Mouse (Mus musculus) heart, embryonic 13.5 days (tissue): ENCODE measurements around the gene Arl2bp. TPM values are rescaled to one million over a fixed set of nuclear protein-coding genes. Genes with fewer than 3 reads are reported as not detected.
A peak's percentile ranks its signal among the peaks of the same experiment; 100 is the strongest.

Experiments
- ATAC-seq: fragments of 200-750 bp; cut with Nextera tagmentation; 2 replicates; pipeline ENCODE4 v1.8.0; 2017; ENCODE audit warnings: moderate TSS enrichment; ENCODE audit not compliant: insufficient number of reproducible peaks, low FRiP score, low TSS enrichment; ENCODE audit errors: extremely low read depth
- H3K27ac ChIP-seq: fragments of 300-500 bp; sonication (generic); replicated peaks from 2 replicates; pipeline ENCODE4 v1.5.1; 2015; ENCODE audit warnings: moderate library complexity, mild to moderate bottlenecking, inconsistent platforms
- H3K27me3 ChIP-seq: fragments of 300-500 bp; sonication (generic); replicated peaks from 2 replicates; pipeline ENCODE4 v1.6.1; 2015; ENCODE audit warnings: mild to moderate bottlenecking, inconsistent platforms
- H3K36me3 ChIP-seq: fragments of 300-500 bp; sonication (generic); 2 replicates; pipeline ENCODE4 v1.6.1; 2015; ENCODE audit warnings: mild to moderate bottlenecking, inconsistent platforms
- H3K4me1 ChIP-seq: fragments of 300-500 bp; sonication (generic); 2 replicates; pipeline ENCODE4 v1.6.1; 2015; ENCODE audit warnings: inconsistent platforms
- H3K4me2 ChIP-seq: fragments of 300-500 bp; sonication (generic); 2 replicates; pipeline ENCODE4 v1.6.1; 2015; ENCODE audit warnings: inconsistent platforms, mild to moderate bottlenecking, moderate library complexity
- H3K4me3 ChIP-seq: fragments of 300-500 bp; sonication (generic); 2 replicates; pipeline ENCODE4 v1.5.1; 2015; ENCODE audit warnings: moderate library complexity, mild to moderate bottlenecking, inconsistent platforms
- H3K9ac ChIP-seq: fragments of 300-500 bp; sonication (generic); 2 replicates; pipeline ENCODE4 v1.6.1; 2015; ENCODE audit warnings: inconsistent platforms, mild to moderate bottlenecking, moderate library complexity
- H3K9me3 ChIP-seq: fragments of 300-500 bp; sonication (generic); 2 replicates; pipeline ENCODE4 v1.6.1; 2016; ENCODE audit warnings: inconsistent platforms
- WGBS: fragments of 180-500 bp; shearing (Covaris S2); methylation state at CpG from one replicate; pipeline ENCODE4 v1.1.7; 2015; ENCODE audit warnings: mixed read lengths; 5-methylcytosine and 5-hydroxymethylcytosine counted together
- polyA plus RNA-seq: library from polyadenylated mRNA; unstranded; fragments of >200 nt; fragmentation: Nextera tagmentation; extraction: Ambion mirVana; gene quantifications from 2 replicates; pipeline ENCODE4 v1.2.1, GENCODE M21; 2015

The Arl2bp gene
- polyA plus RNA-seq, 1 experiment from 2014 or later: 131 TPM

GRCm38 (mm10) chr8:94695994-94696384, 29.6 kb downstream of the Arl2bp start, which contains the start of gene Pllp:
Pllp (minus strand) TSS chr8:94696278.
- H3K4me2 ChIP-seq: peak within 1 kb of the TSS; percentile 79
- H3K4me1 ChIP-seq: peaks cover 15% of the 10 kb centered on the region
- peak within 1 kb of the TSS; percentile 53 for H3K4me3 ChIP-seq
- no peak for ATAC-seq
- H3K27me3 ChIP-seq: peaks cover 77% of the 10 kb centered on the region
- H3K36me3 ChIP-seq: no peaks in the 10 kb centered on the region
- no peaks in the 10 kb centered on the region for H3K9me3 ChIP-seq
- no peak within 1 kb of the TSS for H3K27ac ChIP-seq
- WGBS: 1% methylated on average over 41 of the region's 41 CpGs
- H3K9ac ChIP-seq: peak within 1 kb of the TSS; percentile 65

GRCm38 (mm10) chr8:94696566-94696965, 30.2 kb downstream of the Arl2bp start:
- Histone ChIP-seq H3K9me3 (no peaks in the 10 kb centered on the region), H3K4me3 (peak overlapping the region; percentile 53), H3K27me3 (peaks cover 77% of the 10 kb centered on the region), H3K4me1 (peaks cover 15% of the 10 kb centered on the region), H3K9ac (no peak overlapping the region), H3K27ac (no peak overlapping the region), H3K4me2 (peak overlapping the region; percentile 79), H3K36me3 (no peaks in the 10 kb centered on the region)
- WGBS: 54% methylated on average over 3 of the region's 3 CpGs
- no peak for ATAC-seq

GRCm38 (mm10) chr8:94697956-94698355, 31.6 kb downstream of the Arl2bp start:
- Histone ChIP-seq H3K9ac (no peak overlapping the region), H3K27ac (no peak overlapping the region), H3K4me2 (no peak overlapping the region), H3K9me3 (no peaks in the 10 kb centered on the region), H3K36me3 (no peaks in the 10 kb centered on the region), H3K4me1 (peaks cover 18% of the 10 kb centered on the region), H3K4me3 (no peak overlapping the region), H3K27me3 (peaks cover 64% of the 10 kb centered on the region)
- ATAC-seq: no peak
- 67% methylated on average over 6 of the region's 6 CpGs for WGBS

- ATAC-seq: no peak
Measured at GRCm38 (mm10) chr8:94699366-94699765, 33.0 kb downstream of the Arl2bp start.

GRCm38 (mm10) chr8:94700421-94700935, 34.1 kb downstream of the Arl2bp start:
- Histone ChIP-seq H3K9me3 (no peaks in the 10 kb centered on the region), H3K27me3 (peaks cover 39% of the 10 kb centered on the region), H3K4me1 (peaks cover 19% of the 10 kb centered on the region), H3K9ac (no peak overlapping the region), H3K4me3 (no peak overlapping the region), H3K4me2 (no peak overlapping the region), H3K27ac (no peak overlapping the region), H3K36me3 (no peaks in the 10 kb centered on the region)
- ATAC-seq: no peak
- WGBS: 78% methylated on average over 4 of the region's 4 CpGs

More at GRCm38 (mm10) chr8:94699366-94699765, 33.0 kb downstream of the Arl2bp start:
- H3K9me3 ChIP-seq: no peaks in the 10 kb centered on the region
- H3K9ac ChIP-seq: no peak overlapping the region
- H3K27ac ChIP-seq: no peak overlapping the region
- 71% methylated on average over 16 of the region's 16 CpGs for WGBS
- no peak overlapping the region for H3K4me2 ChIP-seq
- H3K4me1 ChIP-seq: peaks cover 19% of the 10 kb centered on the region
- no peaks in the 10 kb centered on the region for H3K36me3 ChIP-seq
- H3K4me3 ChIP-seq: no peak overlapping the region
- H3K27me3 ChIP-seq: peaks cover 50% of the 10 kb centered on the region

- H3K27ac ChIP-seq: no peak overlapping the region
- peaks cover 22% of the 10 kb centered on the region for H3K27me3 ChIP-seq
- peaks cover 25% of the 10 kb centered on the region for H3K4me1 ChIP-seq
- WGBS: 58% methylated on average over 3 of the region's 3 CpGs
- no peak overlapping the region for H3K4me3 ChIP-seq
- H3K36me3 ChIP-seq: no peaks in the 10 kb centered on the region
- peak overlapping the region; percentile 80 for H3K4me2 ChIP-seq
- no peaks in the 10 kb centered on the region for H3K9me3 ChIP-seq
- no peak for ATAC-seq
- H3K9ac ChIP-seq: no peak overlapping the region
Measured at GRCm38 (mm10) chr8:94702156-94702555, 35.8 kb downstream of the Arl2bp start.

- Histone ChIP-seq H3K4me2 (peak overlapping the region; percentile 80), H3K4me3 (peak overlapping the region; percentile 66), H3K4me1 (peaks cover 29% of the 10 kb centered on the region), H3K27ac (peak overlapping the region; percentile 17; the same call in 1 of the 2 replicates), H3K27me3 (peaks cover 13% of the 10 kb centered on the region), H3K9ac (peak overlapping the region; percentile 76), H3K36me3 (no peaks in the 10 kb centered on the region), H3K9me3 (no peaks in the 10 kb centered on the region)
- peak; percentile 64 for ATAC-seq
- WGBS: 1% methylated on average over 35 of the region's 35 CpGs
Measured at GRCm38 (mm10) chr8:94702844-94703813, 36.7 kb downstream of the Arl2bp start.

GRCm38 (mm10) chr8:94703972-94704668, 37.7 kb downstream of the Arl2bp start:
- under 1% methylated on average over 35 of the region's 35 CpGs for WGBS
- H3K27ac ChIP-seq: no peak overlapping the region
- H3K36me3 ChIP-seq: no peaks in the 10 kb centered on the region
- H3K4me2 ChIP-seq: peak overlapping the region; percentile 83
- peak overlapping the region; percentile 66 for H3K4me3 ChIP-seq
- ATAC-seq: peak; percentile 86
- peaks cover 7% of the 10 kb centered on the region for H3K27me3 ChIP-seq
- H3K4me1 ChIP-seq: peaks cover 29% of the 10 kb centered on the region
- H3K9me3 ChIP-seq: no peaks in the 10 kb centered on the region
- H3K9ac ChIP-seq: peak overlapping the region; percentile 78

GRCm38 (mm10) chr8:94704669-94704984, 38.2 kb downstream of the Arl2bp start:
- Histone ChIP-seq H3K27ac (no peak overlapping the region), H3K36me3 (no peaks in the 10 kb centered on the region), H3K4me2 (peak overlapping the region; percentile 83), H3K9ac (peak overlapping the region; percentile 78), H3K27me3 (peaks cover 3% of the 10 kb centered on the region), H3K9me3 (no peaks in the 10 kb centered on the region), H3K4me1 (peaks cover 29% of the 10 kb centered on the region), H3K4me3 (peak overlapping the region; percentile 58)
- WGBS: 18% methylated on average over 9 of the region's 9 CpGs
- ATAC-seq: no peak

- ATAC-seq: no peak
- Histone ChIP-seq H3K9me3 (no peaks in the 10 kb centered on the region), H3K36me3 (no peaks in the 10 kb centered on the region), H3K27me3 (no peaks in the 10 kb centered on the region; the same call in 1 of the 2 replicates), H3K27ac (no peak overlapping the region), H3K9ac (no peak overlapping the region), H3K4me3 (no peak overlapping the region), H3K4me2 (no peak overlapping the region), H3K4me1 (peaks cover 29% of the 10 kb centered on the region)
- WGBS: 64% methylated on average over 10 of the region's 10 CpGs
Measured at GRCm38 (mm10) chr8:94705581-94706245, 39.3 kb downstream of the Arl2bp start.
